Mouse (Mus musculus) gastrocnemius, adult 8-10 months (tissue): ENCODE results near the gene Zbtb8os. TPM values are rescaled to one million over a fixed set of nuclear protein-coding genes. Genes with fewer than 3 reads are reported as not detected.
A peak's percentile ranks its signal among the peaks of the same experiment; 100 is the strongest.
"Not testable (repeated sequence)": the region's sequence is repeated elsewhere in the genome, so short reads cannot be mapped to it uniquely, and the experiment has no call there.

Source experiments
- DNase-seq, 2 experiments: peaks; one replicate each; pipeline ENCODE4 v3.0.0; 2022; ENCODE audit warnings: low spot score in 2 of 2
- total RNA-seq, 4 experiments: library from RNA; stranded (reverse); gene quantifications; 2 replicates each; pipeline ENCODE4 v1.2.4; 2022

Gene Zbtb8os
- total RNA-seq, 4 experiments from 2014 or later, result 24.3 to 32.6 (median 26.6) TPM

DNA sequence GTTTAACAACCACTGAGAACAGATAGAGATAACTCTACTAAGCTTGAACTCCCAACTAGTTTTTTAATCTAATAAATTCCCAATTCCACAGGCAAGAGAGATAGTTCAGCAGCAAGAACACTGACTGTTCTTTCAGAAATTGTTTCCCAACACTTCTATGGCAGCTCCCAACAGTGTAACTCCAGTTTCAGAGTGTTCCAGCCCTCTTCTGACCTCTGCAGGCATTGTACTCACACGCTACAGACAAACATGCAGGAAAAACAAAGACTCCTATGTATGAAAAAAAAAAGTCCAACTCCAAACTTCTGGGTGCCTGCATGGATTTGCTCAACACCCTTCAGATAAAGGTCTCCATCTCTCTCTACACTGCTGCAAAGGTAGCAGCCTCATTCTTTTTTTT is 2.6 kb upstream of the Zbtb8os start:
- no peak for DNase-seq

DNA sequence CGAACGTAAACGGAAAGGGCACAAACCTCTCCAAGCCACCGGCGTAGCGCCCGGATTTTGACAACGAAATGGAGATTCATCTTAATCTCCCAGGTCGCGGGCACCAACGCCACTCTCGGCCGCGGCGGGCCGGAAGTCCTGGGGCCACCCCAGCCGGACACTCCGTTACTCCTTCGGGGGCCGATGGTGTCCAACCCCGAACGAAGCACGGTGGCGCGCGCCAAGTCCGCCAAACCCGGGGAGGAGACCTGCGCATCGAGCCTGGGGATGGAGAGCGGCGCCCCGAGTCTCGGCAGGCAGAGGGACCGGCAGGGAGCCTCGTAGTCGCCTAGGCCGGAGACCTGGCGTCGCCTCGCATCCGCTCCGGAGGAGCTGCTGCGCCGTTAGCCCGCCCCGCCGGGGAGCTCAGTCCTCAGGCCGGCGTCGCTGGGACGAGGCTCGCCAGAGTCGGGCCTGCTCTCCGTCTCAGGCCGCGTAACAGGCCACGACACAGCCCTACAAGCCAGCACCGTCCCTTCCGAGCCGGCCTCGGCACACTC is 749 bp upstream of the Zbtb8os start:
- no peak for DNase-seq

DNA sequence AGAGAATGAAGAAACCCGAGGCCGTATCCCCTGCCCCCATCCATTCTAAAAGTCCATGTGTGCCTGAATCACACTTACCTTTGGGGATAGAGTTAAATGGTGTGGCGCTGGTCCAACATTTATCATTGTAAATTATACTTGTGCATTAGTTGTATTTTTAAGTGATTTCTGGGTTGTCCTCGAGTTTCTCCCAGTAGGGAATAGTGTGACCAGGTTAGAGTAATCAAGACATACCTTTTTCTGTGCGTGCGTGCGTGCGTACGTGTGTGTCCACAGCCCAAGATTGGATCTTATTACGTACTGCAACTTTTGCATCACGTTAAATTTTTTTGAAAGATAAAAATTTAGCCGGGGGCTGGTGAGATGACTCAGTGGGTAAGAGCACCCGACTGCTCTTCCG is 796 bp downstream of the Zbtb8os start:
- no peak for DNase-seq

GRCm38 (mm10) chr4:129339743-129340142 is 4.2 kb downstream of the Zbtb8os start:
- no peak for DNase-seq

- DNase-seq, result no peak
Measured at GRCm38 (mm10) chr4:129341888-129342287, 6.4 kb downstream of the Zbtb8os start.

- no peak for DNase-seq
Measured at GRCm38 (mm10) chr4:129342705-129343104, 7.2 kb downstream of the Zbtb8os start.

GRCm38 (mm10) chr4:129346481-129347154 is 11.1 kb downstream of the Zbtb8os start:
- no peak for DNase-seq

GRCm38 (mm10) chr4:129350644-129351043 is 15.1 kb downstream of the Zbtb8os start:
- DNase-seq, result peak; percentile 56 to 60

- DNase-seq, result no peak
Measured at GRCm38 (mm10) chr4:129351111-129351510, 15.6 kb downstream of the Zbtb8os start.

DNA sequence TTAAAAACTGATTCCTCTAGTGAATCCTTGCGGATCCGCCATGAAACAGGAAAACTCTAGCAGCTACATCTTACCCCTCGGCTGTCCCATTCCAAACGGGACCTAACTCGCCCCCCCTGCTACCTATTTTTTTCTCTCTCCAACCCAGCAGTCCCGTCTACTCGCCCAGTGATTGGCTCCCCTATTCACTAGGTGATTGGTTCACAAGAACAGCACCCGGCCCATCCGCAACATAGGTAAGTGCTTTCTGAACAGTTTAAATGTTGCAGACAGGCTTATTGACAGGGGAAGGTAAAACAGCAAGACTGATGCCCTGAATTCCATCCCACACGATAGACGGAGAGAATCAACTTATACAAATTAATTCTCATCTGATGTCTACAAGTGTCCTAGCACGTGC is 17.7 kb downstream of the Zbtb8os start:
- no peak for DNase-seq

- DNase-seq, result no peak
Measured at GRCm38 (mm10) chr4:129354236-129354635, 18.7 kb downstream of the Zbtb8os start.

DNA sequence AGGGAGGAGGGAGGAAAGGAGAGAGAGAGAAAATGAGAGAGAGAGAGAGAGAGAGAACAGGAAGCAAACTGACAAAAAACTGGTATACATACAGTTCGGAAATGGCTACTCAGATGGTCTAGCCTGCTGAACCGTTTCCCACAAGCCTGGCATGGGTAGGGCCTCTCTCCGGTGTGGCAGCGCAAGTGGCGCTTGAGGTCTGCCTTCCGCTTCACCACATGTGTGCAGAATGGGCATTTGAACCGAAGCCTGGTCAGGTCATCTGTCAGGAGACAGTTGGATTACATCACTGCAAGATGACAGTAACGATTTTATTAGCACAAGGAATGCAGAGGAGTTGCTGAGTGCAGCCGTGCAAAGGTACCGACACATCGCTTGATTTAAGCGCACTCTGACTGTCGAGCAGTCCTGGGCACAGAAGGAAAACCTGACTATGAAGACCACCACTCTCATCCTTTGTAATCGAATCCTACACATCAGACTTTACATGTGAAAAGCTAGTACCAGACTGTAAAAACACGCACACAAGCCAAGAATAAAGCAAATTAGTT is 22.2 kb downstream of the Zbtb8os start:
- no peak for DNase-seq

DNA sequence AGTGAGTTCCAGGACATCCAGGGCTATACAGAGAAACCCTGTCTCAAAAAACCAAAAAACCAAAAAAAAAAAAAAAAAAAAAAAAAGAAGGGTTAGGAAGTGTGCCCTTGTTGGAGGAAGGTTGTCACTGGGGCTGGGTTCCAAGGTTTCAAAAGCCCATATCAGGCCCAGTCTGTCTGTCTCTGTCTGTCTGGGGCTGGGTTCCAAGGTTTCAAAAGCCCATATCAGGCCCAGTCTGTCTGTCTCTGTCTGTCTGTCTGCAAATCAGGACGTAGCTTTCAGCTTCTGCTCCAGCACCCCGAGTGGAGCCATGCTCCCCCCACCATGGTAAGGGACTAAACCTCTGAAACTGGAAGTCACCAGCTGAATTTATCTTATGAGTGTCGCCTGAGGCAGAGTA is 26.7 kb downstream of the Zbtb8os start:
- not testable (repeated sequence) for DNase-seq

DNA sequence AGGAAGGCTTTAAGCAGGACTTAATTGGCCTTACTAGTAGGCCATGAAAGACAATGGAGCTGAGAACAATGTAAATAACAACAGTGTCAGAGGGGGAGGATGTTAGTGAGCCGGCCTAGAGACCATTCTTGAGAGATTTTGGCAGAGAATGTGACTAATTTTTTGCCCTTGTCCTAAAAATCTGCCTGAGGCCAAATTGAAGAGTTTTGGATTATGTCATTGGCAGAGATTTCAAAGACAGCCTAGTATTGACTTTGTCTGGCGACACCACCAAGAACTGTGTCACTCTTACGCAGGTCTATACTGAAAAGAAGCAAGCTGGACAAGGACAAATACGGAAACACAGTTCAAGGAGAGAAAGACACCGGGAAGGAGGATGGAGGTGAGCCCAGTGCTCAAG is 27.3 kb downstream of the Zbtb8os start:
- no peak for DNase-seq

DNA sequence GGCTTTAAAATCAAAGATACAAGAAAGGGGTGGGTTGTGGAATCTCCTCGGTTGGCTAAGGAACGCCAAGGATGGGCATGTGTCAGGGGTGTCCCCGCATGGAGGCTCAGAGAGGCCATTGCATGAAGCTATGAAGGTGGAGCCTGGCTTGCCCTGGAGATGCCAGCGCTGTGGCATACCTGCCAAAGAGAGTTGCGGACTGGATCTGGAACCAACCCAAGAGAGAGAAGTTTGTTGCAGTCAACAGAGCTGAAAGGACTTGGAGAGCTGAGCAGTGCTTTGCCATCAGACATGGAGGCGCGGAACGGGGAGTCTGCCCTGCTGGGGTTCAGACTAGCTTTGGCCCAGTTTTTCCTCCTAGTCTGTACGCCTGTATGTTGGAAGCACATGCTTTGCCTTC is 28.0 kb downstream of the Zbtb8os start:
- DNase-seq, result no peak

DNA sequence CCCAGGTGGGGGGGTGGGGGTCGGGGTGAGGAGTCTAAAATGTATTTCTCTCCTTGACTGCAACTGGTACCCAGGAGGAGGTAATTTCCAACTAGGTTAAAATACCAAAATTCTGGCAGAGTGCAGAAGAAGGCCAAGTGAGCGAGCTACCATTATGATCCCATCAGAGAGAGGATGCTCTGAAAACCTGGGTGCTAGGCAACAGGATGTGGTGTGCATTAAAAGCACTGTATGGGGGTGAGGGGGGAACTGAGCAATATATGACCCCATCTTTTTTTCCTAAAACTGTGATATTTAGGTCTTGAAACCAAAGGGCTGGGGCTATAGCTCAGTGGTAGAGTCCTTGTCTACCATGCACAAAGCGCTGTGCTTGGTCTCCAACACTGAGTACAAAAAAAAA is 28.9 kb downstream of the Zbtb8os start:
- no peak for DNase-seq

GRCm38 (mm10) chr4:129365224-129365623 is 29.7 kb downstream of the Zbtb8os start:
- DNase-seq, result no peak

DNA sequence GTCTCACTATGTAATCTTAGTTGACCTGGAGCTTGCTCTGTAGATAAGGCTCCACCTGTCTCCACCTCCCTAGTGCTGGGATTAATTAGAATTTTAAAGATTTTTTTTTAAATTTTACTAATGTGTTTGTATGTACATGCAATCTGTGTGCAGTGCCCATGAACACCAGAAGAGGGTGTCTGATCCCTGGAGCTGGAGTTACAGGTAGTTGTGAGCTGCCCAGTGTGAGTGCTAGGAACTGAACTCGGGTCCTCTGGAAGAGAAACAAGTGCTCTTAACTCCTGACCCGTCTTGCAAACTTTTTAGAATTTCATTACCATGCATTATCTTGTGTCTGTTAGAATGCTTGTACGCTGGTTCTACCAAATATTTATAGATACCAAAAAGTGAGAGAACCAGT is 35.9 kb downstream of the Zbtb8os start:
- DNase-seq, result no peak

DNA sequence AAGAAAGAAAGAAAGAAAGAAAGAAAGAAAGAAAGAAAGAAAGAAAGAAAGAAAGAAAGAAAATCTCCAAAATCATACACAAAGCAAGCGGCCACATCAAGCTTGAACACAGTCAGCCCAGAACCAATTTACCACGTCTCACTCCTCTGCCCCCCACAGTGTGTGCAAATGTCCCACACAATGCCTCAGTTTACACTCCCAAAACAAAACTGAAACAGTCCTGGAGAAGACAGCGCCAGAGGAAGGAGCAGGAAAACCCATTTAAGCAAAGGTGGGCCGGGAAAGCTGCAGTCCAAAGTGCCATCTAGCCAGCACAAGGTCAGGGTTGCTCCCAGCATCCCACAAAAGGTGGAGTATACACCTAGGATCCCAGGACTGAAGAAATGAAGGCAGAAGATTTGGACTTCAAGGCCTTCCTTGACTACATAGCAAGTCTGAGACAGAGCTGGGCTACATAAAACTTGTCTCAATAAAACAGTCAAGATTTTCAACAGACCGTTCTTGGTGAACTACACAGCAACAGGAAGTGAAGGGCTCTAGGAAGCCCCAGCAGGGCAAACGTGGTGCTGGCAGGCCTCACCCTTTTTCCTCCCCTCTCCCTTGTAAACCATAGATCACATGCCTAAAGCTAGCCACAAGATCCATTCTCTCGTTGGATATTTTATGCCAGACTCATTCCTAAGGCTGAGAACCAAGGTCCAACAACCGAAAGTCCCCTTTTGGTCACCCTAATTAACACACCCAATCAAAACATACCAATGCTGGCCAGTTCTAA is 37.9 kb downstream of the Zbtb8os start:
- no peak for DNase-seq

DNA sequence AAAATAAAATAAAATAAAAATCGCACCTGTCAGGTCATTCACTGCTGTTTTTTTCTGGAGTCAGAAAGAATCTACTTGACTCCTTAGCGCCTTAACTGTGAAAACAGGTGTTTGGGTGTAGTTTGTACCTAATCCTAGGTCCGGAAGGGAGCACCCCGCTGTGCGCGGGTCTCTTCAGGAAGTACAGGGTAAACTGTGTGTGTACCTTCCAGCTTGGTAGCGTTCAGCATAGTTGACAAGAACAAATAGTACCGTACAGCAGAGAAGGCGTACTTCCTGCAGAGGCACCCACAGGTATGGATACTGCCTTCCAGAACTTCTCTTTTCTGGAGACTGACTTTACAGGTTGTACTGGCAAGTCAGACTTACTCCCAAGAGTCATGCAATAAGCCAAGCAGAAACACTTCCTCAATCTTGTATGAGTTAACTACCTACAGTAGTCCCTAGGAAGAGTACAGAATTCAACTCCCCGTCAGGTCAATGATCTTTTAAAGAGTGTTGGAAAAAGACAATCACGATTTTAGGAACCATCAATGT is 38.8 kb downstream of the Zbtb8os start:
- no peak for DNase-seq

DNA sequence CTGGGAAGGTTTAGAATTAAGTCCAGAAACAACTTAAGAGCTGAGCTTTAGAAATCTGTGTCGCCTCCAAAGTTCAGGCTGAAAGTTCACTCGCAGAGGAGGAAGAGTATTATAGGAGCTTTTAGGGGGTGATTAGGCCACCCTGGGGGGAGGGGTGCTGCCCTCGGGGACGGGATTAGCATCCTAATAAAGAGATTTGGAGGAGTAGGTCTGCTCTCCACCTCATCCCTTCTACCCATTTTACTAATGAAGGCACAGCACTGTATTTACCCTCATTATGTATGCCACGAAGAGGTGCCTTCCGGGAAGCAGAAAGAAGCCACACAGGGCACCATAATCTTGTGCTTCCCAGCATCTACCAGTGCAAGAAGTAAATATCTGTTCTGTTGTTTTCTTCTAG is 39.5 kb downstream of the Zbtb8os start:
- DNase-seq, result no peak

- DNase-seq, result no peak
Measured at GRCm38 (mm10) chr4:129375821-129376220, 40.3 kb downstream of the Zbtb8os start.
